Mouse (Mus musculus): Measurements from ENCODE around the gene Bmper.

Bmper gene

GRCm38 (mm10) chr9:23222841-23223548, at the start of gene Bmper:
TSS of gene Bmper (plus strand) at chr9:23223076.
- DNase-seq: peak; percentile 64

- no peak for DNase-seq
Observed at GRCm38 (mm10) chr9:23177476-23177875, 45.4 kb upstream of the Bmper start.

GRCm38 (mm10) chr9:23187181-23187580, 35.7 kb upstream of the Bmper start:
- DNase-seq: no peak

- no peak for DNase-seq
Observed at GRCm38 (mm10) chr9:23188136-23188535, 34.7 kb upstream of the Bmper start.

- no peak for DNase-seq
Observed at GRCm38 (mm10) chr9:23190950-23191349, 31.9 kb upstream of the Bmper start.

GRCm38 (mm10) chr9:23191431-23191830, 31.4 kb upstream of the Bmper start:
- no peak for DNase-seq

GRCm38 (mm10) chr9:23192567-23193331, 30.1 kb upstream of the Bmper start:
- DNase-seq: no peak

GRCm38 (mm10) chr9:23198996-23199395, 23.9 kb upstream of the Bmper start:
- DNase-seq: no peak

GRCm38 (mm10) chr9:23199841-23200240, 23.0 kb upstream of the Bmper start:
- peak; percentile 16 for DNase-seq

GRCm38 (mm10) chr9:23200828-23201227, 22.0 kb upstream of the Bmper start:
- DNase-seq: no peak

- no peak for DNase-seq
Observed at GRCm38 (mm10) chr9:23202431-23202830, 20.4 kb upstream of the Bmper start.

GRCm38 (mm10) chr9:23204339-23205288, 18.3 kb upstream of the Bmper start:
- no peak for DNase-seq

GRCm38 (mm10) chr9:23205304-23205703, 17.6 kb upstream of the Bmper start:
- no peak for DNase-seq

- DNase-seq: no peak
Observed at GRCm38 (mm10) chr9:23205757-23206156, 17.1 kb upstream of the Bmper start.

- DNase-seq: no peak
Observed at GRCm38 (mm10) chr9:23206181-23206580, 16.7 kb upstream of the Bmper start.

GRCm38 (mm10) chr9:23212303-23212702, 10.6 kb upstream of the Bmper start:
- DNase-seq: peak; percentile 83

GRCm38 (mm10) chr9:23219754-23220153, 3.1 kb upstream of the Bmper start:
- DNase-seq: no peak

GRCm38 (mm10) chr9:23221976-23222375, 900 bp upstream of the Bmper start:
- DNase-seq: no peak

GRCm38 (mm10) chr9:23222492-23222840, 410 bp upstream of the Bmper start:
- DNase-seq: peak; percentile 47

- no peak for DNase-seq
Observed at GRCm38 (mm10) chr9:23223549-23224077, 737 bp downstream of the Bmper start.

- DNase-seq: no peak
Observed at GRCm38 (mm10) chr9:23233464-23234121, 10.7 kb downstream of the Bmper start.

- no peak for DNase-seq
Observed at GRCm38 (mm10) chr9:23235368-23236002, 12.6 kb downstream of the Bmper start.
